Mouse (Mus musculus) MEL (cell line): Measurements from ENCODE around the gene Smchd1.

Experiments used
- CTCF ChIP-seq, 3 experiments: IDR thresholded peaks in 2 of 3; conservative IDR thresholded peaks in 1 of 3; 2 replicates each; pipeline ENCODE4 v1.5.1; 2011 to 2012; ENCODE audit warnings: low read length in 3 of 3, low read depth in 2 of 3, mild to moderate bottlenecking in 2 of 3, improper control_type of control experiment in 1 of 3, inconsistent platforms in 1 of 3, mixed read lengths in 1 of 3, moderate library complexity in 1 of 3; ENCODE audit not compliant: control insufficient read depth in 1 of 3, insufficient read depth in 1 of 3, poor library complexity in 1 of 3, severe bottlenecking in 1 of 3
- EP300 ChIP-seq, 2 experiments: IDR thresholded peaks; 2 replicates each; pipeline ENCODE4 v1.6.1; 2011; ENCODE audit warnings: improper control_type of control experiment in 2 of 2, low read length in 2 of 2, low read depth in 1 of 2, mild to moderate bottlenecking in 1 of 2
- MAX ChIP-seq: IDR thresholded peaks from 2 replicates; pipeline ENCODE4 v1.6.1; 2011; ENCODE audit warnings: low read length, improper control_type of control experiment
- POLR2AphosphoS2 ChIP-seq: IDR thresholded peaks from 2 replicates; pipeline ENCODE4 v1.6.1; 2011; ENCODE audit warnings: low read length, improper control_type of control experiment
- UBTF ChIP-seq: IDR thresholded peaks from 2 replicates; pipeline ENCODE4 v1.6.1; 2012; ENCODE audit warnings: low read depth, mild to moderate bottlenecking, inconsistent platforms, low read length, improper control_type of control experiment, moderate library complexity, borderline replicate concordance; ENCODE audit not compliant: insufficient read depth

GRCm38 (mm10) chr17:71445191-71445590 lies 30.0 kb downstream of the Smchd1 start:
- TF ChIP-seq EP300 (IDR thresholded peaks at IDR 0.05; ENCODE audit: low read depth in 1 of 2, low read length in 2 of 2), result no peak
- no peak for TF ChIP-seq MAX
- TF ChIP-seq UBTF, result no peak
- TF ChIP-seq POLR2AphosphoS2, result no peak
- TF ChIP-seq CTCF (IDR thresholded peaks at IDR 0.05 in 2 of 3, conservative IDR thresholded peaks at IDR 0.05 in 1 of 3; ENCODE audit: control insufficient read depth in 1 of 3, insufficient read depth in 1 of 3, low read depth in 2 of 3, low read length in 3 of 3, poor library complexity in 1 of 3, severe bottlenecking in 1 of 3), result no peak
